Mouse (Mus musculus): ENCODE data around the gene Ror1.

Gene Ror1

DNA sequence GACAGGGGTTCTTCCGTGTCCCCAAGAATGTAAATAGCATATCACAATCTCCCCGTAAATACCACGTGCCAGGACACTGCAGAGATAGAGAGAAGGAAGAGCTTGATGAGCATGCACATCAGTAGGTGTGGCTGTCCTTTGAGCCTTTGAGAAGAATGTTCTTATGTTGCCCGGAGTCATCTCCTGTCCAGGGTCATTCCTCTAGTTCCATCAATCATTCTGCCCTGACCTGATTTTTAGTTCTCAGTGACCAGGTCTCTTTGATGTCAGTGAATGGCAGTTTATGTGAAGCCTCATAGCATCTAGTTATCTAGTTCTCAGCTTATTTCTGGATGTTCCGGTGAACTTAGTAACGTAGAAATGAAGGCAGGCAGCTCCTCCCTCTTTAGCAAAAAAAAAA, 295.4 kb downstream of the Ror1 start:
- no peak for DNase-seq (ENCODE audit: low read depth)

DNA sequence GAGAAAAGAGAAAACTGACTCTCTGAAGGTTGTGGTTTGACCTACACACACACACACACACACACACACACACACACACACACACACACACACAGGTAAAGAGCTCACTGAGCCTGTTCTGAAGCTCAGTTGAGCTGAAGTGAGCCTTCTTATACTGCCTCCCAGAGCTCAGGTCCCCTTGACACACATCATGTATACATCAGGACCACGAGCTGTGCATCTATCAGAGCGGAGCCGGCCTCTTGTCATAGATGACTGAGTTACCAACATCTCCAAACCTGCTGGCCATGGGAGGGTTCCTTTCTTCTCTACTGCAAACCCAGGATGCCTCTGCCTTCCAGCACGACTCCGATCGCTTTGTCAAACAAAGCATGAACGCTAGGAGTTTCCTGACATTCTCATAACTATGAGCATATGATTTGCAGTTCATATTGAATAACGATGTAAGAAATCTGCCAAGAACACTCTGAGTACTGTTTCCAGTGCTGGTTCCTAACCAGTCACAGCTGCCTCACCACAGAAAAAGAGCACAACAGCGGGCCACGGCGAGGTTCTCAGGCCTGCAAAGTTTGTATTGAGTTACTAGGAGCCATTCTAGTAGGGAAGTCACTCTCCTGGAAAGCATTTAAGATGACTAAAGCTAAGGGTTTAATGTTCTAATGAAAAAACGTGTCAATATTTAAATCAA, 297.9 kb downstream of the Ror1 start:
- no peak for DNase-seq (ENCODE audit: low read depth)

DNA sequence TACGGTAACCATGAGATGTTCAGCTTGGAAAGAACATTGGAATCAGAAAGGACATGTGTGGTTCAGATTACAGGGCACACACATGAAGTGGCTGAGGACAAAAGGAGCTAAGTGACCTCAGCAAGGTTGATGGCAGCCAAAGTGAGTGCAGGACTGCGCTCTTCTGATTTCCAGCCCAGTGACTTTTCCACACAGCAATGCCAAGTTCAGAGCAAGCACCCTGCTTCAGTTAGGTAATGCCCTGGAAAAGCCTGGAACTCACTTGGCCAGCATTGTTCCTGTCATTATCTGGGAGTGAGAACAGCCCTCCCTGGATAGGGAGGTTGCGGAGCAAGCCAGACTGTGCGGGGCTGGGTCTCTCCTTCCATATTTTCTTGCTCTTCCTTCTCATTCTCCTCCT, 299.8 kb downstream of the Ror1 start:
- no peak for DNase-seq (ENCODE audit: low read depth)

DNA sequence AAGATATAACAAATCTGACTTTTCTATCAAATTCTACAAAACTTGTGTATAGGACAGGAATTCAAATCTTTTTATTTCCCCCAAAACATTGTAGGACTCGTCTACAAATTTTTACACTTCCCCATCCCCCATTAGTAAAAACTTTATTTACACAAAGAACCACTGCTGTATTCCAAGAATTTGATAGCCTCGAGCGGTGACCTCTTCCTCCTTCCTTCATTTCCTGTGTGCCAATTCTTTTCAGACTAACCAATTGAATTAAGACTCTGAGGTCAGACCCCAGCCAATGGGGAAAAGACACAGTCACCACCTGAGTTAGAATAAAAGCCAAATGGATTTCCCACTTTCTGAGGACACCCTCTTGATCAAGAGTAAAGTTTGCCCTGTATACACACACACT, 302.5 kb downstream of the Ror1 start:
- DNase-seq (ENCODE audit: low read depth) = no peak

DNA sequence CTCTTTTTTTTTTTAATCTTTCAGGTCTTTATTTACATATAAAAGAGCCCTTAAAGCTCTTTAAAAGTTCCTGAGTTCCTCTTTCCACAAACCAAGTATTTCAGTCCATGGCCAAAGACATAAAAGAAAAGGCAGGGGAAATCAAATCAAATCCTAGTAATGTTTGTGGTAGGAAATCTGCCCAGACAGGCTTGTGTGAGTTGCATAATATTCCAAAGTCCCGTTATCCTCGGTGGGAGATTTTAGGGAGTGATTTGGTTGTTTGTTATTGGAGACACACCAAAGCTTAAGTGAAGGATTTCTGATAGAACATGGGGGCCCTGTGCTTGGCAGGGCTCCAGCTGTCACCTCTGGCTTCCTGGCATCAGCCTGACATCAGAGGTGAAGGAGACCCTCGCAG, 305.5 kb downstream of the Ror1 start:
- no peak for DNase-seq (ENCODE audit: low read depth)

DNA sequence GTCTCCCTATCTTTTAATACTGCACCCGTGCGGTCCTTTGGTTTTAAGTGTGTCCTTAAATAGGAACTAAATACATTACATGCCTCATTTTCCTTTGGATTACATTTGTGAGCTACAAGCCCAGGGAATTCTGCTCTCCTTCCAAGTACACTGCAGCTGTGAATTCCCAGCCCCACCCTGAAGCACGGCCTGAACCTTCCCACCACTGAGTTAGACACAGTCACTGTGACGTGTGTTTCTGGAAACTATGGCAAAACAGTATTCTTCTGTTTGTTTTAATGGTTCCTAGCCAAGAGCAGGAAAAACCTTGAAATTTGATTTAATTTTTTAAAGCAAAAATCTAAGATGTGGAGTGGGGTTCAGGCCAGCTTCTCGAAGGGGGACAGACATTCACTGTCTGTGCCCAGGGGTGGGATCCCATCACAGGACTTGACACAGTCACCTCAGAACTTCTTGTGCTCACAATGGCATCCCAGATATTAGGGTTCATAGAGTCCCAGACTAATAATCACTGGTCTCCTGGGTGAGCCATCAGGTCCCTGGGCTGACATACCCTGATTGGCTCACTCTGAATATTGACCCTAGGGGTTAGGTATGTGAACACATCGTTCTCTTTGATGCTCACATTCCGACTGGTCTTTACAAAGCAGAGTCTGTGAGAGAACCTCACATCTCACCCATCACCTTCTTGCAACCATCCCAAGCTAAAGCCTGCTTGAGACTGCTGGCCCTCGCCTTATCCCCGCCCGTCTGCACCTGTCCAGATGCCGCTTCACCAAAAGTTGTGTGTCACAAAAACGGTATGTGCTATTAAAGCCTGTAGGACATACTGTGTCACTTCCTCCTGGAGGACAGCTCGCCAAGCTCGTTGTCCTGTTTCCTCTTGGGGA, 306.2 kb downstream of the Ror1 start:
- DNase-seq (ENCODE audit: low read depth) = no peak

DNA sequence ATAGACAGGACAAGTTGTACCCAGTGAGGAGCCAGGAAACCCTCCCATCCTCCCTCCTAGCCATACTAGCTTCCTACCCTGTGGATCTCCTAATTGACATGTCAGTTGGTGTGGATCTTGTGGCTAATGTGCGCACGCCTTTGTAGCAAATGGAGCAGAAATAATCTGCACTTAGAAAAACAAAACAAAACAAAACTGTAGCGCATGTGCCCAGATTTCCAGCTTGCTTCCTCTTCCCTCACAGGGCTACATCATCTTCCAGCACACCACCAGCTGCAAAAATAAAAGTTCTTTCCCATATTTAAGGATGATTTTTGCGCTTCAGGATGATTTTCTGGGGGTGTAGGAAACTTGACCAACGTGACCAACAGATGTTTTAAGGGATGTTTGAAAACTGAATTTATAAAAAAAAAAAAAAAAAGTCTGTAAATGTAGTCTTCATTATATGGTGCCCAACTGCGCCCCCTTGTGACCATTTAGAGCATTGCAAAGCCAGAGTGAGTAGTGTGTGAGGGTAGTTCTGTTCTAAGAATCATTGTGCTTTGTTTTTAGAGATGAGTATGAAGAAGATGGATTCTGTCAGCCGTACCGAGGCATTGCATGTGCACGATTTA, 311.8 kb downstream of the Ror1 start:
- DNase-seq (ENCODE audit: low read depth) = peak; percentile 40

DNA sequence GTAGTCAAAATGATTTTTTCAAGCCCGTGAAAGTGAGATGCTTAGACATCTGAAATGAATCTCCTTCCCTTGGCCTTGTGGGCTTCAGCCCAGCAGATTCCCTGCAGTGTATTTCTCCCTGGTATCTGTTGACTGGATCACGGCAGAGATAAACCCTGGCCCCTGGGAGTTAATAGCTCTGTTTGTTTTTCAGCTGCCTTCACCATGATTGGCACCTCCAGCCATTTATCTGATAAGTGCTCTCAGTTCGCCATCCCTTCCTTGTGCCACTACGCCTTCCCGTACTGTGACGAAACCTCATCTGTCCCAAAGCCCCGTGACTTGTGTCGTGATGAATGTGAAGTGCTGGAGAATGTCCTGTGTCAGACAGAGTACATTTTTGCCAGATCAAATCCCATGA, 313.9 kb downstream of the Ror1 start:
- DNase-seq (ENCODE audit: low read depth) = no peak

DNA sequence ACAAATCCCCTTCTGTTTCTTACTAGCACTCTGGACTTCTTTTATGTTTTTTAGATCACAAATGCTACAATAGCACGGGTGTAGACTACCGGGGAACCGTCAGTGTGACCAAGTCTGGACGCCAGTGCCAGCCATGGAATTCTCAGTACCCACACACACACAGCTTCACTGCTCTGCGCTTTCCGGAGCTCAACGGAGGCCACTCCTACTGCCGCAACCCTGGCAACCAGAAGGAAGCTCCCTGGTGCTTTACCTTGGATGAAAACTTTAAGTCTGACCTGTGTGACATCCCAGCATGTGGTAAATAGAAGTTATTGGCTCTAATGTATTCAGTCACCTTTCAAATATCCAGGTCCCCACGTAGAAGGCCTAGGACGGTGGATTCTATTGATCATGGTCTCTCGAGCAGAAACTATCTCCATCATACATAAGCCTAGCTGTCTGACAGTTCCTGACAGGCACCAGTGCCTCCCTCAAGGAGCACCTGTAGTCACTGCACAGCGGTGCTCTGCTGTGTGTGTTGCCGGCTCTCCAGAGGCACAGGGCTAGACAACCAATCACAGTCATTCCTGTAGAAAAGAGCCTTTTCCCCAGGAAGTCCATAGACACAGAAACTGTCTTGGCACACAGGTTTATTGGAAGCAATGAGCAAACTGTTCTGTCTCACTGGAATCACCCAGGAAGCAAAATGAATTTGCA, 316.4 kb downstream of the Ror1 start:
- no peak for DNase-seq (ENCODE audit: low read depth)

DNA sequence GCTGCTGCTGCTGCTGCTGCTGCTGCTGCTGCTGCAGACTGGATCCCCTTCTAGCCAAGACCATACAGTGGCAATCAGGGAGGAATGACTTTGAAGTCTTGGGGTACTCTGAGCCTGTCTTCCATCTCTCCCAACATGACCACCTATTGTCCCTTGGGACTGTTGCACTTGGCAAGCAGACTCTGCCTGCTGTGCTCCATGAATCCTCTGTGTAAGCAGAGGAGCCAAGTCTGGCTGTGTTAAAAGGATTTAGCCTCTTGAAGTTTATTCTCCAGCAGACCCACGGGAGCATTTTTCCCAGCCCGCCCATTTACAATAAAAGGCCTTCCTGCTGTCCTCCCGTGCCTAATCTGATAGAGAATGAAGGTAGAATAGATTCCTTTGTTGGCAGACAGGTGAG, 327.2 kb downstream of the Ror1 start:
- no peak for DNase-seq (ENCODE audit: low read depth)

DNA sequence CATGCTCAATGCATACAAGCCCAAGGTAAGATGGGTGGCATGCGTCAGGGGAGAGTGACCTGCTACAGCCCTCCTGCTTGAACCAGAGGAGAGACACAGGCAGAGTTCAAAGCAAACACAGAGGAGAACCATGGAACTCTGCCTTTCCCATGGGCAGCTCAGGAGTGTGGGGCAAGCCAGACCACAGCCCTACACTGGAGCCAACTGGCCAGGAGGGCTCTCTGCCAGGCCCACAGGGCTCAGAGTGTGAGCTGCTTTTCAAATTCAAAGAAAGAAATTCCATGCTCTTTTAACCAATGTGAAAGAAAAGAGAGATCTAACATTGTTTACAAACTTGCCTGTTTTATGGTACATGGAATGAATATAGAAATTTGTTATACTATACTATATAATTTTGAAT, 330.5 kb downstream of the Ror1 start:
- DNase-seq (ENCODE audit: low read depth) = no peak

DNA sequence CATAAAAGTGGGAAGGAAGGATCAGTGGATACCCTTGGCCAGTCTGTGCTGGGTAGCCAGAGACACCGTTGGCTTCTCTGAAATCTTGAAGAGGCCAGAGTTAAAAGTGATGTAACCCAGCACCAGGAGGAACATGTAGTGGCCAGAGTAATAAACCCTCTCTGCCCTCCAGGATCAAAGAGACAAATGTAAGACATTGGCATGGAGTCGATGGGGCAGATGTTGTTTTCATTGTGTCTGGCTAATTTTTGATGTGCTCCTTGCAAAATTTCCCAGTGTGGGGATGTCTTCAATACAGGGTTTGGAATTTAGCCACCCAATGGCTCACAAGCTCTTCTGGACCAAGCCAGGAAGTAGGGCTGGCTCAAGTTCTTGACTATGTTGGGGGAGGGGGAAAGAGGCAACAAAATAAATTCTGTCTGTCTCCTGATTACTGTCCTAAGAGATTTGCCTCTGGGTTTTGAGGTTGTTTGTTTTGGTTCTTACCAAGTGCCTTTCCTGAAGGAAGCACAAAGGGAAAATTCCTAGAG, 333.8 kb downstream of the Ror1 start:
- DNase-seq (ENCODE audit: low read depth) = no peak

DNA sequence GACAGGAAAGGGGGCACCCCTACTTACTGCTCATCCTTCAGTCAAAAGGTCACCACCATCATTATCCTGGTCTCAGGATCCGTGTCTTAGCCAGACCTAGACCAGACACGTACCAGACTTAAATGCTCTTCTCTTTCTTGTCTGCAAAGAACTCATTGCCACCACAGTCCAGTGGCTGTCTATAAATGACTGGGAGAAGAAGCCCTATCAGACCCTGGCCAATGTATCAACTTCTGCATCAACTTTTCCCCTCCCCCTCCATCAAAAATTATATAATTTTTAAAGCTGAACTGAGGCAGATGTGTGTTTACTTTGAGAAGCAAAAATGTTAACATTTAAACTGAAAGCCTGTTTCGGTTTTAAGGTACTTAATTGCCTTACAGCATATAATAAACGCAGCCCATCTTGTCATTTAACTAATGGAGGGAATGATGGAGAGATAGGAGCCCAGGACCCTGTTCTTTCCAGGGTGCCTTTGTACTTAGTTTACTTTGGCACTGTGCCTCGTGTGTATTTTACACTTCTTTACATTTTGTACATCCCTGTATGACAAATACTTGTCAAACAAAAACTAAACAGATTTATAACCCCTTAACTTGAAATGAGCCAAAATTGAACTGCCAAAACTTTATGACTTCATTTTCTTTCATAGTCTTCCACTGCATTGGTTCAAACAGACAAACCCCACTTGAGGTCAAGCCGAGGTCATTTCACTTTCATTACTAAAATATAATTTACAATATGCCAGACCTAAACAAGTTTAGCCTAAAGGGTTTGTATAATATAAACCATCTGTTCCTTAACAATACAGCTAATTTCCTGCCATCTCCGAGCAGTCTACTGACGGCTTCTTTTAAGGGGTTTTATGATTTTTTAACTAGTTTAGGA, 339.9 kb downstream of the Ror1 start:
- DNase-seq (ENCODE audit: low read depth) = no peak

DNA sequence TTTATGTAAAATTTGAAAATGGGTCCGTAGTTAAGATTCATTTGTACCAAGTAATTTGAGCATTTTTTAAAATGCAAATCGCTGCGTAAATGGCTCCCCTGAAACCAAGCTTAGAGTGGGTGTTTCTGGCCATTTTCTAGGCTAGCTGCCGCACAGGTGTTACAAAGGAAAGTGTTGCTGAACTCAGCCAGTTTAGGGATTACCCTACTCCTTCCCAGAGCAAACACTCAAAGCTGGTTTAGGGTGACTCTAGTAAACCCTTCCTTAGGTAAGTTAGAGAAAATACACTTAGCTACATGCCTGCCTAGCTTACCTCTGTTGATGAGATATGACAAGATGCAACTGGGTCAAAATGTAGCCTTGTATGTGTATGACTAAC, 340.6 kb downstream of the Ror1 start:
- DNase-seq (ENCODE audit: low read depth) = no peak

DNA sequence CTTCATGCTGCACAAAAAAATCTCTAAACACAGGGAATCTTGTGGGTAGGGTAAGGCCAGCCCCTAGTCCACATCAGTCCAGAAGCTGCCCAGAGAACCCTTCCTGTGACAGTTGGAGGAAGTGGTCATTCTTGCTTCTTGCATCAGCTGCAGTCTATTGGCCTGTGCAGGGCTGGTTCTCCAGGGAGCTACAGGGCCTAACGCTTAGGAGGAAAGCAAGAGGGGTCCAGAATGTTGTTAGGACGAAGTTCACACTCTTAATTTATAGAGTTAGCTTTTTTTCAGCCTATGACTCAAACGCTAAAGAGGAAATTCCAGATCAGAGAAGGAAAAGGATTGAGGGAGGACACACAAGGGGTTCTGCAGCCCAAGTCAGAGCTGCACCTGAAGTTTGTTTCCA, 351.3 kb downstream of the Ror1 start:
- DNase-seq (ENCODE audit: low read depth) = peak; percentile 30

DNA sequence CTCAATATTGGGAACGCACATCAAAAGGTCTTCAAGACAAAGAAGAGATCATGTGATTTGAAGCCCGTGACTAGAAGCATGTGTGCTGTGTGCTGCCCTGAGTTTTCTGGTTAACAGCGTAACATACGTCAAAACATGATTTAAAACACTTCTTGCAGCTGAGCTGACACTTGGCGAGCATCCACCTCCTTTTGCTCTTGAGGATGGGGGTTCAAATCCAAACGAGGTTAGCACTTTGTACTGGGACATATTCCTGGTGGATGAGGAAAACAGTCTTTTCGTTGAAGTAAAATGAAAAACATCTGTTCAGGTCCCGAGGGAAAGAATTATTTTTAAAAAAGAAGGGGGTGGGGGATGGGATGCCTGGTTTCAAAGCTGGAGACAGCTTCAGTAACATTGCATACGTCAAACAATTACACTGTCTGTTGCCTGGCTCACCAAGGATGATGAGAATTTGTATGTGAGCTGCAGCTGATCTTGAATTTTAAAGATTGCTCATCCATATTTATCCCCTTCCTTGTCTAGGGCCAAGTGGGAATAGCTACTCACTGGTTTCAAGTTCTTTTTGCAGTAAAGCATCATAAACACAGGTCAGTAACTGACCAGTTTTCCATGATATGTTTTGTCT, 367.0 kb downstream of the Ror1 start:
- no peak for DNase-seq (ENCODE audit: low read depth)

DNA sequence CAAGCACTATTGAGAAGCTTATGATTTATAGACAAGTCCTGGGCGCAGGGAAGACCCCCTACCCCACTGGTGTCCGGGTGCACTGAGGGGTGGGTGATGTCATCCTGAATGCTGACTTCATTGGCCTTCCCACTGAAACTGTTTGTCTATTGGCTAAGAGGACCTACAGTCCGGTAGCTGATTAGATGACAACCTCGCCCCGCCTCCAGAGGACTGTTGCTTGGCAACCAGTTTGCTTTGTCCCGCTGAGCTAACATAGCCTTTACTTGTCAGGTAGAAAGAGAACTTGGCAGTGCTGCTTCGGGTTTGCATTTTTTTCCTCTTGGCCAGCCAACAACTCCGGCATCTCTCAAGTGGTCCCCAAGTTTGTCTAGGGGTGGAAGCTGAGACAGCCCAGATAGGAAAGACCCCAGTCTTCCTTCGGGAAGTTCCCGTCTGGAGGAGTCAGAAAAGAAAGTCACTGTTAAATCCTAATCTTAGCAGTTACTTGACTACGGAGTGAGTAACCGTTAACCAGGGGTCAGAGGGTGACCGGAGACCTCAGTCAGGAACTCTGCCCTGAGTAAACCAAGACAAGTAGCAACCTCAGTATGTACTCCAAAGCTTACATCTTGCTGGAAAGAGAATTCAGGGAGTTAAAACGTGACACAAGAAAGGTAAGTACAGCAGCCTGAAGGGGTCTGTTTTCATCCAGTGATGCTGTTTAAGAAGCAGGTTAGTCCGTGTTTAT, 383.2 kb downstream of the Ror1 start, which contains the start of gene Ube2u:
Ube2u (plus strand) TSS at position 258 of the 730 bp plus-strand sequence.
- no peak for DNase-seq (ENCODE audit: low read depth)

DNA sequence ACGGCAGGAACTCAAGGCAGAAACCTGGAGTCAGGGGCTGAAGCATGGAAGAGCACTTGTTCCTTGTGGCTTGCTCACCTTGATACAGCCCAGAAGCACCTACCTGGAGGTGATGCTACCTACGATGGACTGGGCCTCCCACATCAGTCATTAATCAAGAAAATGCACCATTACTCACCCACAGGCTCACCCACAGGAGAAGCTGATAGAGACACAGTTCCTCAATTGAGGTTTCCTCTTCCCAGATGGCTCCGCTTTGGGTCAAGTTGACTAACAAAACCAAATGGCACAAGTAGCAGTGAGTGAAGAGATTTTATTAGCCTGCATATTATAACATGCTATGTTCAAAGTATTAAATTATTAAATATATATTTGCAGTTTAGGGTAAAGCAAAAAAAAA, 392.9 kb downstream of the Ror1 start:
- DNase-seq (ENCODE audit: low read depth) = peak; percentile 17

Measured in 416B (cell line).